Mouse (Mus musculus) CH12.LX (cell line): ENCODE measurements around the gene Opcml. TPM values are rescaled to one million over a fixed set of nuclear protein-coding genes. Genes with fewer than 3 reads are reported as not detected.

Experiments used
- DNase-seq: peaks from one replicate; pipeline ENCODE4 v3.0.0-alpha.2; 2013; ENCODE audit errors: extremely low read depth
- H3K27ac ChIP-seq: 2 replicates; pipeline ENCODE4 v1.5.1; 2012; ENCODE audit warnings: low read depth, mild to moderate bottlenecking, control low read depth, moderate library complexity; ENCODE audit not compliant: insufficient read depth
- H3K27me3 ChIP-seq: replicated peaks from 2 replicates; pipeline ENCODE3; 2012; ENCODE audit warnings: inconsistent platforms
- H3K36me3 ChIP-seq, 2 experiments: replicated peaks in 1 of 2; 2 replicates each; pipeline versions ENCODE3 to v1.6.1; 2012; ENCODE audit warnings: inconsistent platforms in 1 of 2, low read length in 1 of 2, mild to moderate bottlenecking in 1 of 2, mixed read lengths in 1 of 2, moderate library complexity in 1 of 2; ENCODE audit not compliant: control insufficient read depth in 1 of 2, insufficient read depth in 1 of 2
- H3K4me1 ChIP-seq, 2 experiments: 2 replicates each; pipeline ENCODE4 v1.6.1; 2012; ENCODE audit warnings: inconsistent platforms in 1 of 2, moderate library complexity in 1 of 2; ENCODE audit not compliant: insufficient read depth in 2 of 2, control insufficient read depth in 1 of 2
- H3K4me2 ChIP-seq: 2 replicates; pipeline ENCODE4 v1.6.1; 2012; ENCODE audit warnings: low read depth, mild to moderate bottlenecking, control low read depth; ENCODE audit not compliant: poor library complexity, insufficient read depth, severe bottlenecking
- H3K4me3 ChIP-seq, 3 experiments: fragments of 150-350 bp in 1 of 3; sonication (generic) in 1 of 3; replicated peaks in 1 of 3; 2 replicates each; pipeline versions ENCODE3 to v1.5.1; 2011 to 2012; ENCODE audit warnings: low read depth in 2 of 3, low read length in 2 of 3, mild to moderate bottlenecking in 2 of 3, moderate library complexity in 2 of 3, control low read depth in 1 of 3, improper control_type of control experiment in 1 of 3, inconsistent platforms in 1 of 3, mixed read lengths in 1 of 3; ENCODE audit not compliant: poor library complexity in 1 of 3
- H3K79me2 ChIP-seq: replicated peaks from 2 replicates; pipeline ENCODE4 v1.6.1; 2012; ENCODE audit warnings: mild to moderate bottlenecking, moderate library complexity; ENCODE audit not compliant: control insufficient read depth, poor library complexity, insufficient read depth, severe bottlenecking; ENCODE audit errors: extremely low read depth
- H3K9ac ChIP-seq: 2 replicates; pipeline ENCODE4 v1.6.1; 2012; ENCODE audit warnings: low read depth, mild to moderate bottlenecking, control low read depth, moderate library complexity; ENCODE audit not compliant: insufficient read depth
- H3K9me3 ChIP-seq: replicated peaks from 2 replicates; pipeline ENCODE3; 2012; ENCODE audit warnings: low read length, inconsistent platforms, mixed read lengths
- BHLHE40 ChIP-seq: IDR thresholded peaks from 2 replicates; pipeline ENCODE4 v1.6.1; 2011; ENCODE audit warnings: mild to moderate bottlenecking, low read depth, low read length, improper control_type of control experiment
- CHD2 ChIP-seq: IDR thresholded peaks from 2 replicates; pipeline ENCODE4 v1.6.1; 2011; ENCODE audit warnings: low read length, improper control_type of control experiment
- CTCF ChIP-seq, 2 experiments: IDR thresholded peaks in 1 of 2; conservative IDR thresholded peaks in 1 of 2; 2 replicates each; pipeline ENCODE4 v1.5.1; 2011 to 2012; ENCODE audit warnings: low read depth in 2 of 2, low read length in 2 of 2, improper control_type of control experiment in 1 of 2, inconsistent platforms in 1 of 2, mild to moderate bottlenecking in 1 of 2, moderate library complexity in 1 of 2
- GABPA ChIP-seq: IDR thresholded peaks from 2 replicates; pipeline ENCODE4 v1.6.1; 2012; ENCODE audit warnings: low read depth, low read length, improper control_type of control experiment, inconsistent platforms; ENCODE audit not compliant: insufficient replicate concordance
- HCFC1 ChIP-seq: IDR thresholded peaks from 2 replicates; pipeline ENCODE4 v1.6.1; 2012; ENCODE audit warnings: low read depth, mild to moderate bottlenecking, inconsistent platforms, low read length, improper control_type of control experiment
- JUN ChIP-seq: IDR thresholded peaks from 2 replicates; pipeline ENCODE4 v1.6.1; 2011; ENCODE audit warnings: low read depth, mild to moderate bottlenecking, low read length, improper control_type of control experiment, moderate library complexity; ENCODE audit not compliant: insufficient read depth
- JUND ChIP-seq: conservative IDR thresholded peaks from 2 replicates; pipeline ENCODE4 v1.6.1; 2011; ENCODE audit warnings: low read depth, low read length, improper control_type of control experiment
- MEF2A ChIP-seq: IDR thresholded peaks from 2 replicates; pipeline ENCODE4 v1.6.1; 2014; ENCODE audit warnings: low read depth, mild to moderate bottlenecking, inconsistent platforms, low read length, improper control_type of control experiment, borderline replicate concordance
- MXI1 ChIP-seq: IDR thresholded peaks from 2 replicates; pipeline ENCODE4 v1.6.1; 2011; ENCODE audit warnings: mild to moderate bottlenecking, low read depth, low read length, improper control_type of control experiment
- MYC ChIP-seq: IDR thresholded peaks from 2 replicates; pipeline ENCODE4 v1.6.1; 2011; ENCODE audit warnings: low read depth, mild to moderate bottlenecking, improper control_type of control experiment, low read length
- NELFE ChIP-seq: IDR thresholded peaks from 2 replicates; pipeline ENCODE4 v1.6.1; 2011; ENCODE audit warnings: low read depth, low read length, improper control_type of control experiment
- NRF1 ChIP-seq: IDR thresholded peaks from 2 replicates; pipeline ENCODE4 v1.6.1; 2014; ENCODE audit warnings: low read depth, mild to moderate bottlenecking, inconsistent platforms, low read length, improper control_type of control experiment, moderate library complexity
- RAD21 ChIP-seq: IDR thresholded peaks from 2 replicates; pipeline ENCODE4 v1.6.1; 2011; ENCODE audit warnings: low read depth, mild to moderate bottlenecking, low read length, improper control_type of control experiment, moderate library complexity
- SMC3 ChIP-seq: IDR thresholded peaks from 2 replicates; pipeline ENCODE4 v1.6.1; 2011; ENCODE audit warnings: low read depth, low read length, improper control_type of control experiment
- USF1 ChIP-seq: IDR thresholded peaks from 2 replicates; pipeline ENCODE4 v1.6.1; 2014; ENCODE audit warnings: low read depth, mild to moderate bottlenecking, inconsistent platforms, low read length, improper control_type of control experiment
- USF2 ChIP-seq: conservative IDR thresholded peaks from 2 replicates; pipeline ENCODE4 v1.6.1; 2011; ENCODE audit warnings: low read depth, low read length, improper control_type of control experiment
- ZC3H11A ChIP-seq: IDR thresholded peaks from 2 replicates; pipeline ENCODE4 v1.6.1; 2012; ENCODE audit warnings: low read depth, mild to moderate bottlenecking, inconsistent platforms, low read length, improper control_type of control experiment
- ZKSCAN1 ChIP-seq: IDR thresholded peaks from 2 replicates; pipeline ENCODE4 v1.6.1; 2012; ENCODE audit warnings: low read depth, inconsistent platforms, low read length, improper control_type of control experiment, borderline replicate concordance
- ZMIZ1 ChIP-seq: IDR thresholded peaks from 2 replicates; pipeline ENCODE4 v1.6.1; 2012; ENCODE audit warnings: low read depth, mild to moderate bottlenecking, inconsistent platforms, low read length, improper control_type of control experiment
- ZNF384 ChIP-seq: IDR thresholded peaks from 2 replicates; pipeline ENCODE4 v1.6.1; 2012; ENCODE audit warnings: low read depth, low read length, improper control_type of control experiment, inconsistent platforms
- dilution Hi-C: fragments of 300-500 bp; cut with MboI; formaldehyde crosslinking; loops from 2 replicates; pipeline ENCODE4 v1.14.3; 2020; ENCODE audit warnings: low sequenced_read_pairs; ENCODE audit not compliant: extremely low pct_unique_long_range_greater_than_20kb, extremely low pct_ligation_motif_present
- in situ Hi-C: fragments of 300-500 bp; cut with MboI; formaldehyde crosslinking; loops from 3 replicates; pipeline ENCODE4 v1.14.3; 2019; ENCODE audit warnings: low sequenced_read_pairs, low pct_ligation_motif_present, low pct_unique_long_range_greater_than_20kb, mixed read lengths
- polyA plus RNA-seq: library from polyadenylated mRNA; unstranded; fragments of >175 nt; gene quantifications from 2 replicates; pipeline ENCODE4 v1.2.1, GENCODE M21; 2012; ENCODE audit warnings: low read depth; ENCODE audit not compliant: insufficient read length
- total RNA-seq, 2 experiments: library from RNA; depleted of rRNA; stranded (reverse); fragments of 300-350 nt in 1 of 2; fragments of >200 nt in 1 of 2; gene quantifications; 2 replicates each; pipeline ENCODE4 v1.2.3; 2012 to 2014

The Opcml gene
- total and polyA plus RNA-seq, 3 experiments: 0.34 to 0.60 TPM; not detected in 1

GRCm38 (mm10) chr9:28488499-28488898, 697.9 kb downstream of the Opcml start:
- no peak overlapping the region for H3K4me2 ChIP-seq
- in situ Hi-C loops: no loop called here
- no peak overlapping the region for H3K9ac ChIP-seq
- dilution Hi-C loops: no loop called here
- TF ChIP-seq ZNF384: no peak
- TF ChIP-seq CTCF (conservative IDR thresholded peaks at IDR 0.05 in 1 of 2, IDR thresholded peaks at IDR 0.05 in 1 of 2; ENCODE audit: low read depth in 2 of 2, low read length in 2 of 2): no peak
- no peak for TF ChIP-seq CHD2
- TF ChIP-seq BHLHE40: no peak
- H3K27me3 ChIP-seq: no peaks in the 10 kb centered on the region
- H3K36me3 ChIP-seq: no peaks in the 10 kb centered on the region
- H3K27ac ChIP-seq: no peak overlapping the region
- peaks cover 18% of the 10 kb centered on the region for H3K9me3 ChIP-seq
- no peak overlapping the region for H3K4me3 ChIP-seq
- DNase-seq: no peak
- H3K79me2 ChIP-seq: no peaks in the 10 kb centered on the region
- H3K4me1 ChIP-seq: no peaks in the 10 kb centered on the region

DNA sequence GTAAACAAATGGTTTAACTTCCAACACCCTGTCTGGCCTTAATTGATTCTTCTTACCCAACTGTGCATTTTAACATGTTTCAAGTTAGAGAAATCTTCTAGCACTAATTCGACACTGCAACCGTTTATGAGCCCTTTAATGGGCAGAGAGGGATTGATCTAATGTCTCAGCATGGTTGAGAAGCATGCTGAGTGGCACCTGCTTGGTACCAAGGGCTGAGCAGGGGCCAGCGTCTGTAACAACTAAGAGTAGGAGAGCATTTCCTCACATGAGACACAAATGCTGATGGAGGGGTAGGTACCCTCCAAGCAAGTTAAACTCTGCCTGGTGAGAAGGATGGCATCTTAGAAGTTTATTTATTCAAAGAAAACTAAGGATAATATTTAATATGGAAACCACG, 699.3 kb downstream of the Opcml start:
- Histone ChIP-seq H3K4me2 (no peak overlapping the region), H3K27me3 (no peaks in the 10 kb centered on the region), H3K9me3 (peaks cover 15% of the 10 kb centered on the region), H3K36me3 (no peaks in the 10 kb centered on the region), H3K79me2 (no peaks in the 10 kb centered on the region), H3K9ac (no peak overlapping the region), H3K4me3 (no peak overlapping the region), H3K4me1 (no peaks in the 10 kb centered on the region), H3K27ac (no peak overlapping the region)
- no peak for DNase-seq
- dilution Hi-C loops (no loop called here), in situ Hi-C loops (no loop called here)
- TF ChIP-seq ZMIZ1: no peak
- no peak for TF ChIP-seq ZC3H11A
- TF ChIP-seq USF2: no peak
- TF ChIP-seq MEF2A: no peak
- TF ChIP-seq CHD2: no peak
- no peak for TF ChIP-seq NRF1
- TF ChIP-seq NELFE: no peak
- TF ChIP-seq JUND: no peak
- no peak for TF ChIP-seq MYC
- no peak for TF ChIP-seq ZKSCAN1
- no peak for TF ChIP-seq MXI1
- TF ChIP-seq GABPA: no peak
- no peak for TF ChIP-seq USF1
- TF ChIP-seq BHLHE40: no peak
- TF ChIP-seq RAD21: no peak
- no peak for TF ChIP-seq JUN
- TF ChIP-seq HCFC1: no peak
- TF ChIP-seq SMC3: no peak
